Mouse (Mus musculus) embryonic facial prominence, embryonic 10.5 days (tissue): ENCODE measurements around the gene Slc24a4. TPM values are rescaled to one million over a fixed set of nuclear protein-coding genes. Genes with fewer than 3 reads are reported as not detected.
"Not testable (repeated sequence)": the region's sequence is repeated elsewhere in the genome, so short reads cannot be mapped to it uniquely, and the experiment has no call there.

Experiments
- DNase-seq: peaks from one replicate; pipeline ENCODE4 v3.0.0-alpha.2; 2017; ENCODE audit warnings: low spot score
- H3K27ac ChIP-seq: fragments of 300-500 bp; sonication (generic); replicated peaks from 2 replicates; pipeline ENCODE4 v1.5.1; 2016; ENCODE audit warnings: mild to moderate bottlenecking
- H3K27me3 ChIP-seq: fragments of 300-500 bp; sonication (generic); replicated peaks from 2 replicates; pipeline ENCODE4 v1.6.1; 2016; ENCODE audit warnings: low read depth, mild to moderate bottlenecking; ENCODE audit not compliant: poor library complexity, severe bottlenecking
- H3K36me3 ChIP-seq: fragments of 300-500 bp; sonication (generic); replicated peaks from 2 replicates; pipeline ENCODE4 v1.6.1; 2016; ENCODE audit warnings: mild to moderate bottlenecking, moderate library complexity
- H3K4me1 ChIP-seq: fragments of 300-500 bp; sonication (generic); 2 replicates; pipeline ENCODE4 v1.6.1; 2016
- H3K4me3 ChIP-seq: fragments of 300-500 bp; sonication (generic); 2 replicates; pipeline ENCODE4 v1.5.1; 2016; ENCODE audit warnings: mild to moderate bottlenecking, moderate library complexity
- H3K9me3 ChIP-seq: fragments of 300-500 bp; sonication (generic); 2 replicates; pipeline ENCODE4 v1.6.1; 2016; ENCODE audit warnings: mild to moderate bottlenecking
- WGBS: fragments of 180-500 bp; shearing (Covaris S2); methylation state at CpG from one replicate; pipeline ENCODE4 v1.1.7; 2016; 5-methylcytosine and 5-hydroxymethylcytosine counted together
- polyA plus RNA-seq: library from polyadenylated mRNA; unstranded; fragments of >200 nt; fragmentation: Nextera tagmentation; extraction: Ambion mirVana; gene quantifications from 2 replicates; pipeline ENCODE4 v1.2.1, GENCODE M21; 2016

Slc24a4 gene
- polyA plus RNA-seq, 1 experiment from 2014 or later, result 0.05 TPM

DNA sequence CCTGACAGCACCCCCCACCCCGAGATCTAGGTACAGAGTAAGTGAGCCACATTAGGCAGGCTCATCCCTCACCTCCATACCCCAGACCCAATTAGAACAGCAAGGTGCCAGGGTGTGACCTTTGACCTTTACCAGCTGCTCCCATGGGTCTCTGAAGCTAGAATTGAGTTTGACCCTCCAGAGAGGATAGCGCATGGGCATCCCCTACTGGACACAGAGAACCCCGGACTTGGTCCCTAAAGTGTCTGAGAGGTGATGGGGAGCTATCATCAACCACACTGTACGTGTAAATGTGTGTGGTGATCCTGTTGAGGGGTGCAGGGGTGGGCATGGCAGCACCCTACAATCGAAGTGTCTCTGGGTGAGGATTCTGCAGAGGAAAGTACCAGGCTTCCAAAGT, 44.8 kb downstream of the Slc24a4 start:
- no peaks in the 10 kb centered on the region for H3K9me3 ChIP-seq
- H3K4me1 ChIP-seq, result no peaks in the 10 kb centered on the region
- 84% methylated on average over 5 of the region's 5 CpGs for WGBS
- no peak for DNase-seq
- H3K4me3 ChIP-seq, result no peak overlapping the region
- no peaks in the 10 kb centered on the region for H3K36me3 ChIP-seq
- H3K27me3 ChIP-seq, result no peaks in the 10 kb centered on the region
- H3K27ac ChIP-seq, result no peak overlapping the region

DNA sequence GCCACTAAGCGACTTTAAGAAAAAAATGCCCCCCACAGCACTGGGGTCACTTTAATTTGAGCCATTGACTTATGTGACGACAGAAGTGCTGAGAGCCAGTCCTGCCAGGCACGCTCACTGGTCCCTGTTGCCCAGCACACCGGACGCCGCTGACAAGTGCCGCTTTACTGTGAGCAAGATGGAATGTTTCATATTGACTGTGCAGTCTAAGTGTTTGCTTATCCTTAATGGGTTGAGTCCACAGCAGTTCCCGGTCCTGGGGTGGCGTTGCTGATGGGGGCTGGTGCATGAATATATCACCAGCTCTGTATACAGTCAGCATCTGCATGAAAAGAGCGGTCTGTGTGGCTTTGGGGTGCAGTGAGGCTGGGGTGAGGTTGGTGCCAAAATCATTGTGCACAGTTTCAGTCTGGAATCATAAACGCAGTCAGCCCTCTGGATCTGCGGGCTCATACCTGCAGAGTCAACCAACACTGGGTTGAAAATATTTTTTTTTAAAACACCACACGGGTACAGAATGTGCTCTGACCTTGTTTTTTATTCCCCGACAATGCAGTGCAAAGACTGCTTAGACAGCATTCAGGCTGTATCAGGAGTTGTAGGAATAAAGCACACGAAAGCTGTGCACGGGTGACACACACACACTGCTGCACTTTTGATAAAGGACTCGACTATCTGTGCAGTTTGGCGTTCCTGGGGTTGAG, 52.0 kb downstream of the Slc24a4 start:
- WGBS, result 90% methylated on average over 18 of the region's 18 CpGs
- Histone ChIP-seq H3K27ac (no peak overlapping the region), H3K4me1 (no peaks in the 10 kb centered on the region), H3K36me3 (no peaks in the 10 kb centered on the region), H3K27me3 (no peaks in the 10 kb centered on the region), H3K9me3 (no peaks in the 10 kb centered on the region), H3K4me3 (no peak overlapping the region)
- no peak for DNase-seq

DNA sequence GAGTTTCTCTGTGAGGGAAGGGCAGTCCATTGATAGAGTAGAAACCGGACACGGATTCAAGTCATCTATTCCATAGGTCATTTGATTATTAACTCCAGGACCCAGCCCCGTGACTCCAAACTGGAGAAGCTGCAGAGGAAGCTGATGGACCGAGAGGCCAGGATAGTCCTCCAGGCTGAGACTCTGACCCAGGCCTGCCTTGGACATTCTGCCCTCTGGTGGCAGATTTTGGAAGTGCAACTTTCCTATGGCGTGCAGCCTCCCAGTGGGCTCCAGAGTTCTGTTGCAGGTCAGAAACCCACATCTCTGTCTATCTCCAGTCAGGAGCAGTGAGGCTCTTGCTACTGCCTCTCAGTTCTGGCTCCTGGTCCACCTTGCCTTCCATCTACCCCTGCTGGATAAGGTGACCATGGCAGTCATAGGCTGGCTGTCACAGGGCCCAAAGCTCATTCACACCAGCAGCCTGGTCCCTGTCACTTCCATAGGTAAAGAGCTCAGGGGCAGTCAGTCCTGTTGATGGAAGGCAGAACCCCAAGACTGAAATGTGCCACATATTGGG, 53.3 kb downstream of the Slc24a4 start:
- WGBS, result 40% methylated on average over 5 of the region's 5 CpGs
- peak; percentile 78 for DNase-seq
- H3K27ac ChIP-seq, result no peak overlapping the region
- H3K9me3 ChIP-seq, result no peaks in the 10 kb centered on the region
- no peaks in the 10 kb centered on the region for H3K4me1 ChIP-seq
- H3K4me3 ChIP-seq, result no peak overlapping the region
- no peaks in the 10 kb centered on the region for H3K27me3 ChIP-seq
- no peaks in the 10 kb centered on the region for H3K36me3 ChIP-seq

GRCm38 (mm10) chr12:102182621-102183020, 54.1 kb downstream of the Slc24a4 start:
- DNase-seq, result no peak
- Histone ChIP-seq H3K9me3 (no peaks in the 10 kb centered on the region), H3K4me1 (no peaks in the 10 kb centered on the region), H3K27ac (no peak overlapping the region), H3K27me3 (no peaks in the 10 kb centered on the region), H3K36me3 (no peaks in the 10 kb centered on the region), H3K4me3 (no peak overlapping the region)
- 84% methylated on average over 6 of the region's 6 CpGs for WGBS

- H3K36me3 ChIP-seq, result no peaks in the 10 kb centered on the region
- no peak for DNase-seq
- H3K9me3 ChIP-seq, result peaks cover 3% of the 10 kb centered on the region; the same call in 1 of the 2 replicates
- no peaks in the 10 kb centered on the region for H3K27me3 ChIP-seq
- no peaks in the 10 kb centered on the region for H3K4me1 ChIP-seq
- no peak overlapping the region for H3K27ac ChIP-seq
- 74% methylated on average over 9 of the region's 9 CpGs for WGBS
- H3K4me3 ChIP-seq, result no peak overlapping the region
Observed at GRCm38 (mm10) chr12:102183201-102183600, 54.7 kb downstream of the Slc24a4 start.

- Histone ChIP-seq H3K27me3 (no peaks in the 10 kb centered on the region), H3K27ac (no peak overlapping the region), H3K9me3 (peaks cover 9% of the 10 kb centered on the region; the same call in 1 of the 2 replicates), H3K4me3 (no peak overlapping the region), H3K36me3 (no peaks in the 10 kb centered on the region), H3K4me1 (no peaks in the 10 kb centered on the region)
- 87% methylated on average over 11 of the region's 11 CpGs for WGBS
- no peak for DNase-seq
Observed at GRCm38 (mm10) chr12:102190820-102191219, 62.3 kb downstream of the Slc24a4 start.

GRCm38 (mm10) chr12:102201516-102201915, 73.0 kb downstream of the Slc24a4 start:
- Histone ChIP-seq H3K36me3 (no peaks in the 10 kb centered on the region), H3K4me1 (peaks cover 10% of the 10 kb centered on the region), H3K9me3 (no peaks in the 10 kb centered on the region), H3K27ac (no peak overlapping the region), H3K27me3 (no peaks in the 10 kb centered on the region), H3K4me3 (no peak overlapping the region)
- 70% methylated on average over 4 of the region's 4 CpGs for WGBS
- no peak for DNase-seq

DNA sequence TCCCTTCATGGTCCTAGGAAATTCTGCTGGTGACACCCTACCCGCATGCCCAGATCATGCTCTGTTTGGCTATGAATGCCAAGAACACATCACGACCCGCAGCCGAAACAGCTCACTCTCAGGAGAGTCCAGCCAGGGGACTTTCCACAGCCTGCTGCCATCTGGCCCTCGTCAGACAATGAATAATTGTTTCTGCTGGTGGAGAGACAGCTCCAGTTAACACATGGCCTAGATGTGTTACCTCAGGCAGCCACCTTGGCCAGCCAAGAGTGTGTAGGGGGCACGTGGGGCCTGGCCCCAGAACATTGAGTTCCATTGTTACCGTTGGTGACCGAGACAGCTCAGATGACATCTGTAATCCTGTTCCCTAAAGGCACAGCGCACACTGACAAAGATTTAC, 74.4 kb downstream of the Slc24a4 start:
- Histone ChIP-seq H3K27ac (0 out of 2 replicates have a peak overlapping the region, but pooled peaks have one; percentile 44), H3K4me3 (no peak overlapping the region), H3K36me3 (no peaks in the 10 kb centered on the region), H3K27me3 (no peaks in the 10 kb centered on the region), H3K4me1 (peaks cover 10% of the 10 kb centered on the region), H3K9me3 (no peaks in the 10 kb centered on the region)
- peak; percentile 52 for DNase-seq
- WGBS, result 35% methylated on average over 9 of the region's 9 CpGs

DNA sequence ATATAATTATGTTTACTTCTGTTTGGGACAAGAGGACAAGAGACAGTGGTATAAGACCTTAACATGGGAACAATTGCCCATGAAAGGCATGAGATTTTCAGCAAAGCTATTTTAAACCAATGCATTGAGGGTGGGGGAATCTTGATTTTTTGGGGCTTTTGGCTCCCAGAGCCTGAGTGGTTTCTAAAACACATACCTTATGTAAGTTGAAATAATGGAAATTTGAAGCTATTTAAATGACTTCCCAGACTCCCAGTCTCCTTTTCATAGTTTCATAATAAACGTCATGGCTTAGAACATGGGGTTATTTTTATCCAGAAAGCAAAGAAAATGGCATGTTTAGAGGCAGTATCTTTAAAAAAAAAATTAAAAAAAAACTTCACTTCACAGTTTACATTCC, 77.9 kb downstream of the Slc24a4 start:
- no peak overlapping the region for H3K27ac ChIP-seq
- no peak for DNase-seq
- H3K4me1 ChIP-seq, result peaks cover 10% of the 10 kb centered on the region
- no peaks in the 10 kb centered on the region for H3K9me3 ChIP-seq
- H3K4me3 ChIP-seq, result no peak overlapping the region
- no peaks in the 10 kb centered on the region for H3K36me3 ChIP-seq
- 77% methylated on average over 1 of the region's 1 CpGs for WGBS
- no peaks in the 10 kb centered on the region for H3K27me3 ChIP-seq

GRCm38 (mm10) chr12:102207245-102207644, 78.7 kb downstream of the Slc24a4 start:
- peaks cover 10% of the 10 kb centered on the region for H3K4me1 ChIP-seq
- no peak overlapping the region for H3K27ac ChIP-seq
- H3K27me3 ChIP-seq, result no peaks in the 10 kb centered on the region
- no peak for DNase-seq
- H3K9me3 ChIP-seq, result no peaks in the 10 kb centered on the region
- H3K36me3 ChIP-seq, result no peaks in the 10 kb centered on the region
- no peak overlapping the region for H3K4me3 ChIP-seq
- WGBS, result 92% methylated on average over 7 of the region's 7 CpGs

GRCm38 (mm10) chr12:102210801-102211200, 82.3 kb downstream of the Slc24a4 start:
- WGBS, result 86% methylated on average over 2 of the region's 2 CpGs
- Histone ChIP-seq H3K36me3 (no peaks in the 10 kb centered on the region), H3K27me3 (no peaks in the 10 kb centered on the region), H3K27ac (no peak overlapping the region), H3K4me1 (no peaks in the 10 kb centered on the region), H3K9me3 (no peaks in the 10 kb centered on the region), H3K4me3 (no peak overlapping the region)
- no peak for DNase-seq

GRCm38 (mm10) chr12:102223404-102223803, 94.9 kb downstream of the Slc24a4 start:
- no peaks in the 10 kb centered on the region for H3K4me1 ChIP-seq
- no peak overlapping the region for H3K4me3 ChIP-seq
- H3K36me3 ChIP-seq, result no peaks in the 10 kb centered on the region
- H3K9me3 ChIP-seq, result no peaks in the 10 kb centered on the region
- no peak overlapping the region for H3K27ac ChIP-seq
- WGBS, result 89% methylated on average over 6 of the region's 6 CpGs
- H3K27me3 ChIP-seq, result no peaks in the 10 kb centered on the region
- DNase-seq, result no peak

DNA sequence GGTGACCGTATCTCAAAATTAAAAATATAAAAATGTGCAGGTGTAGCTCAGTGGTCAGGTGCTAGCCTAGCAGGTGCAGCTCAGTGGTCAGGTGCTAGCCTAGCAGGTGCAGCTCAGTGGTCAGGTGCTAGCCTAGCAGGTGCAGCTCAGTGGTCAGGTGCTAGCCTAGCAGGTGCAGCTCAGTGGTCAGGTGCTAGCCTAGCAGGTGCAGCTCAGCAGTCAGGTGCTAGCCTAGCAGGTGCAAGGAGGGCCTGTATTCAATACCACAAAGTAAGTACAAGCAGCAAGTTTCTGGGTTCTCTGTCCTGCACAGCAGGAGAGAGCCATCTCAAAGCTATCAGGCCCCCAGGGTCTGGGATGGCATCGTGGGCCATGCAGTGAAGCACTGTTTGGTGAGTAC, 95.6 kb downstream of the Slc24a4 start:
- not testable (repeated sequence) for DNase-seq, H3K4me1 ChIP-seq, H3K9me3 ChIP-seq, H3K36me3 ChIP-seq, H3K27ac ChIP-seq, H3K4me3 ChIP-seq, H3K27me3 ChIP-seq
- 76% methylated on average over 2 of the region's 2 CpGs for WGBS
